24 mouse cellular contexts compared by ENCODE assay signal in the genomic region with DNA sequence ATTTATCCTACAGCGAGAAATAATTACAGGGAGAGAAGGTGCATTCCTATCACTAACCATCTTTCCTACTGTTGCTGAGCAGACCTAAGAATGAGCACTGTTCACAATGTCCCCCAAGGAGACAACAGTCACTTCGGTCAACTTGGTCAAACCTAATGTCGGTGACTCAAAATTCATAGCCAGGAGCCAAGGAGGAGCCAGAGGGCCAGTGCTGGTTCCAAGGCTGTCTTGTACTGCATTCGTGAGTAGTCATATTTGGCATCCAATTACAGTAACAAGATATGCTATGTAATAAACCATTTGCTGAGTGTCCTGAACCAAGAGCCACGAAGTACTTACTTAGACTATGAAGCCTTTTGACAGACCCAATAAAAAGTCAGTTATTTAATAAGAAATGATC.
"Had no signal": no experiment of that assay in that cellular context is flagged by ENCODE, and none has a peak within 500 bp of the region (broad histone marks: within the 10 kb centered on the region; RNA-seq: fewer than 3 reads in every experiment).

No protein-coding gene starts in this region.

- H3K4me1 ChIP-seq: heart, embryonic 10.5 days; heart, embryonic 12.5 days; hindbrain, embryonic 10.5 days; hindbrain, embryonic 12.5 days; intestine, embryonic 15.5 days; limb, embryonic 13.5 days; limb, embryonic 15.5 days; liver, embryonic 13.5 days; liver, embryonic 15.5 days had no signal

- H3K9me3 ChIP-seq: hindbrain, embryonic 10.5 days; hindbrain, embryonic 12.5 days; limb, embryonic 15.5 days; liver, embryonic 13.5 days; liver, embryonic 15.5 days had no signal

- H3K27me3 ChIP-seq: heart, embryonic 12.5 days; hindbrain, embryonic 12.5 days; intestine, embryonic 15.5 days; limb, embryonic 13.5 days; limb, embryonic 15.5 days; liver, embryonic 13.5 days; liver, embryonic 15.5 days had no signal

- H3K4me2 ChIP-seq: heart, embryonic 12.5 days; hindbrain, embryonic 12.5 days; hindbrain, embryonic 14.5 days; intestine, embryonic 15.5 days; limb, embryonic 13.5 days; limb, embryonic 15.5 days; liver, embryonic 13.5 days; liver, embryonic 15.5 days had no signal

- H3K9ac ChIP-seq: forebrain, postnatal 0 days; heart, embryonic 12.5 days; hindbrain, embryonic 12.5 days; hindbrain, embryonic 14.5 days; intestine, embryonic 15.5 days; limb, embryonic 13.5 days; limb, embryonic 15.5 days; liver, embryonic 13.5 days; liver, embryonic 15.5 days had no signal

- H3K36me3 ChIP-seq: heart, embryonic 10.5 days; heart, embryonic 12.5 days; hindbrain, embryonic 10.5 days; hindbrain, embryonic 12.5 days; intestine, embryonic 15.5 days; limb, embryonic 13.5 days; limb, embryonic 15.5 days; liver, embryonic 13.5 days; liver, embryonic 15.5 days had no signal

- ATAC-seq: forebrain, postnatal 0 days; hindbrain, embryonic 16.5 days; inflammation-experienced regulatory T-cells, adult 6 months; intestine, embryonic 15.5 days; intestine, postnatal 0 days had no signal

- H3K27ac ChIP-seq: heart, embryonic 10.5 days; hindbrain, embryonic 10.5 days; hindbrain, embryonic 12.5 days; hindbrain, embryonic 14.5 days; intestine, embryonic 15.5 days; layer of hippocampus, adult 2 months; limb, embryonic 13.5 days; limb, embryonic 15.5 days; liver, embryonic 13.5 days; liver, embryonic 15.5 days had no signal

- H3K4me3 ChIP-seq: heart, embryonic 10.5 days; heart, embryonic 12.5 days; hindbrain, embryonic 10.5 days; hindbrain, embryonic 12.5 days; intestine, embryonic 15.5 days; layer of hippocampus, adult 2 months; limb, embryonic 13.5 days; limb, embryonic 15.5 days; liver, embryonic 13.5 days; liver, embryonic 15.5 days had no signal

- DNase-seq: forebrain, postnatal 0 days; heart, adult 18-20 months; heart, postnatal 10 days; heart, postnatal 4 days; kidney, adult 18-20 months; kidney, adult 8-10 months; kidney, postnatal 10 days; kidney, postnatal 25 days; kidney, postnatal 4 days; left cerebral cortex, postnatal 4 days; liver, embryonic 13.5 days had no signal
